Mouse (Mus musculus) midbrain, embryonic 11.5 days (tissue): Measurements from ENCODE around the gene Lmf1. TPM values are rescaled to one million over a fixed set of nuclear protein-coding genes. Genes with fewer than 3 reads are reported as not detected.

ENCODE experiments used
- ATAC-seq: fragments of 200-750 bp; cut with Nextera tagmentation; 2 replicates; pipeline ENCODE4 v1.8.0; 2017; ENCODE audit warnings: moderate TSS enrichment, moderate library complexity; ENCODE audit not compliant: low FRiP score
- DNase-seq: peaks from one replicate; pipeline ENCODE4 v3.0.0; 2015; ENCODE audit warnings: low spot score; ENCODE audit errors: missing footprints
- H3K27ac ChIP-seq: fragments of 300-500 bp; sonication (generic); 2 replicates; pipeline ENCODE4 v1.5.1; 2014; ENCODE audit warnings: low read depth, low read length
- H3K27me3 ChIP-seq: fragments of 300-500 bp; sonication (generic); 2 replicates; pipeline ENCODE4 v1.6.1; 2014; ENCODE audit warnings: mild to moderate bottlenecking, low read length, moderate library complexity, mixed read lengths; ENCODE audit not compliant: control insufficient read depth, insufficient read depth
- H3K36me3 ChIP-seq: fragments of 300-500 bp; sonication (generic); 2 replicates; pipeline ENCODE4 v1.6.1; 2014; ENCODE audit warnings: mild to moderate bottlenecking, low read length, moderate library complexity, mixed read lengths; ENCODE audit not compliant: control insufficient read depth, insufficient read depth
- H3K4me1 ChIP-seq: fragments of 300-500 bp; sonication (generic); 2 replicates; pipeline ENCODE4 v1.6.1; 2014; ENCODE audit warnings: low read length; ENCODE audit not compliant: control insufficient read depth, insufficient read depth
- H3K4me2 ChIP-seq: fragments of 300-500 bp; sonication (generic); 2 replicates; pipeline ENCODE4 v1.6.1; 2014; ENCODE audit warnings: mild to moderate bottlenecking, moderate library complexity
- H3K4me3 ChIP-seq: fragments of 300-500 bp; sonication (generic); 2 replicates; pipeline ENCODE4 v1.5.1; 2014; ENCODE audit warnings: low read depth, low read length
- H3K9ac ChIP-seq: fragments of 300-500 bp; sonication (generic); 2 replicates; pipeline ENCODE4 v1.6.1; 2014; ENCODE audit warnings: low read length
- H3K9me3 ChIP-seq: fragments of 300-500 bp; sonication (generic); 2 replicates; pipeline ENCODE4 v1.6.1; 2016; ENCODE audit warnings: low read length; ENCODE audit not compliant: control insufficient read depth
- WGBS: fragments of 180-500 bp; shearing (Covaris S2); extraction: QIAGEN DNeasy Blood & Tissue Kit; methylation state at CpG from one replicate; pipeline ENCODE4 v1.1.7; 2014; 5-methylcytosine and 5-hydroxymethylcytosine counted together
- polyA plus RNA-seq: library from polyadenylated mRNA; unstranded; fragments of >200 nt; fragmentation: Nextera tagmentation; extraction: Ambion mirVana; gene quantifications from 2 replicates; pipeline ENCODE4 v1.2.1, GENCODE M21; 2014

The Lmf1 gene
- polyA plus RNA-seq, 1 experiment from 2014 or later, result 19.2 TPM

GRCm38 (mm10) chr17:25609506-25609828, 30.6 kb downstream of the Lmf1 start:
- ATAC-seq (no peak), DNase-seq (no peak)
- Histone ChIP-seq H3K27me3 (no peaks in the 10 kb centered on the region), H3K36me3 (no peaks in the 10 kb centered on the region), H3K4me2 (no peak overlapping the region), H3K4me3 (no peak overlapping the region), H3K27ac (no peak overlapping the region), H3K4me1 (no peaks in the 10 kb centered on the region), H3K9me3 (no peaks in the 10 kb centered on the region), H3K9ac (no peak overlapping the region)
- 84% methylated on average over 3 of the region's 3 CpGs for WGBS

GRCm38 (mm10) chr17:25610151-25610550, 31.3 kb downstream of the Lmf1 start:
- no peak overlapping the region for H3K9ac ChIP-seq
- no peak overlapping the region for H3K4me3 ChIP-seq
- no peaks in the 10 kb centered on the region for H3K36me3 ChIP-seq
- no peaks in the 10 kb centered on the region for H3K9me3 ChIP-seq
- 75% methylated on average over 9 of the region's 9 CpGs for WGBS
- H3K27ac ChIP-seq, result no peak overlapping the region
- ATAC-seq (no peak), DNase-seq (no peak)
- H3K27me3 ChIP-seq, result no peaks in the 10 kb centered on the region
- no peak overlapping the region for H3K4me2 ChIP-seq
- no peaks in the 10 kb centered on the region for H3K4me1 ChIP-seq

- WGBS, result 88% methylated on average over 9 of the region's 9 CpGs
- Histone ChIP-seq H3K27me3 (no peaks in the 10 kb centered on the region), H3K36me3 (no peaks in the 10 kb centered on the region), H3K27ac (no peak overlapping the region), H3K4me3 (no peak overlapping the region), H3K4me2 (no peak overlapping the region), H3K4me1 (no peaks in the 10 kb centered on the region), H3K9me3 (no peaks in the 10 kb centered on the region), H3K9ac (no peak overlapping the region)
- no peak for ATAC-seq
- DNase-seq, result peak; percentile 67
Observed at GRCm38 (mm10) chr17:25612537-25612936, 33.7 kb downstream of the Lmf1 start.

- WGBS, result 92% methylated on average over 6 of the region's 6 CpGs
Observed at GRCm38 (mm10) chr17:25613323-25613722, 34.4 kb downstream of the Lmf1 start.

GRCm38 (mm10) chr17:25614723-25615510, 36.0 kb downstream of the Lmf1 start:
- no peak overlapping the region for H3K9ac ChIP-seq
- WGBS, result 92% methylated on average over 10 of the region's 10 CpGs
- H3K27me3 ChIP-seq, result no peaks in the 10 kb centered on the region
- DNase-seq, result no peak
- H3K4me3 ChIP-seq, result no peak overlapping the region
- H3K36me3 ChIP-seq, result no peaks in the 10 kb centered on the region
- H3K4me2 ChIP-seq, result no peak overlapping the region
- H3K9me3 ChIP-seq, result no peaks in the 10 kb centered on the region
- ATAC-seq, result no peak
- no peaks in the 10 kb centered on the region for H3K4me1 ChIP-seq
- H3K27ac ChIP-seq, result no peak overlapping the region

More at GRCm38 (mm10) chr17:25613323-25613722, 34.4 kb downstream of the Lmf1 start:
- H3K27me3 ChIP-seq, result no peaks in the 10 kb centered on the region
- no peaks in the 10 kb centered on the region for H3K9me3 ChIP-seq
- no peaks in the 10 kb centered on the region for H3K4me1 ChIP-seq
- DNase-seq, result no peak
- H3K4me2 ChIP-seq, result no peak overlapping the region
- no peaks in the 10 kb centered on the region for H3K36me3 ChIP-seq
- H3K9ac ChIP-seq, result no peak overlapping the region
- ATAC-seq, result no peak
- no peak overlapping the region for H3K4me3 ChIP-seq
- H3K27ac ChIP-seq, result no peak overlapping the region

- Histone ChIP-seq H3K4me1 (no peaks in the 10 kb centered on the region; the same call in 1 of the 2 replicates), H3K9ac (no peak overlapping the region), H3K4me2 (no peak overlapping the region)
Observed at GRCm38 (mm10) chr17:25618508-25619056, 39.7 kb downstream of the Lmf1 start.

GRCm38 (mm10) chr17:25623441-25623840, 44.6 kb downstream of the Lmf1 start:
- no peak overlapping the region for H3K4me3 ChIP-seq
- H3K9ac ChIP-seq, result no peak overlapping the region
- no peaks in the 10 kb centered on the region for H3K36me3 ChIP-seq
- DNase-seq (no peak), ATAC-seq (no peak)
- H3K9me3 ChIP-seq, result no peaks in the 10 kb centered on the region
- H3K27me3 ChIP-seq, result no peaks in the 10 kb centered on the region
- H3K4me2 ChIP-seq, result no peak overlapping the region
- H3K27ac ChIP-seq, result no peak overlapping the region
- 85% methylated on average over 4 of the region's 4 CpGs for WGBS
- H3K4me1 ChIP-seq, result peaks cover 17% of the 10 kb centered on the region

More at GRCm38 (mm10) chr17:25618508-25619056, 39.7 kb downstream of the Lmf1 start:
- no peak overlapping the region for H3K27ac ChIP-seq
- no peak for DNase-seq
- no peaks in the 10 kb centered on the region for H3K36me3 ChIP-seq
- 84% methylated on average over 16 of the region's 16 CpGs for WGBS
- H3K4me3 ChIP-seq, result no peak overlapping the region
- H3K9me3 ChIP-seq, result no peaks in the 10 kb centered on the region
- no peaks in the 10 kb centered on the region for H3K27me3 ChIP-seq
- no peak for ATAC-seq

GRCm38 (mm10) chr17:25623935-25624334, 45.0 kb downstream of the Lmf1 start:
- 40% methylated on average over 11 of the region's 11 CpGs for WGBS
- H3K27ac ChIP-seq, result no peak overlapping the region
- no peaks in the 10 kb centered on the region for H3K27me3 ChIP-seq
- no peak overlapping the region for H3K4me3 ChIP-seq
- H3K36me3 ChIP-seq, result no peaks in the 10 kb centered on the region
- ATAC-seq (no peak), DNase-seq (no peak)
- no peak overlapping the region for H3K4me2 ChIP-seq
- H3K9me3 ChIP-seq, result no peaks in the 10 kb centered on the region
- no peak overlapping the region for H3K9ac ChIP-seq
- H3K4me1 ChIP-seq, result peaks cover 17% of the 10 kb centered on the region

GRCm38 (mm10) chr17:25624446-25625119, 45.7 kb downstream of the Lmf1 start:
- no peak overlapping the region for H3K27ac ChIP-seq
- H3K4me2 ChIP-seq, result no peak overlapping the region
- H3K9ac ChIP-seq, result no peak overlapping the region
- peak; percentile 85 for DNase-seq
- 29% methylated on average over 13 of the region's 13 CpGs for WGBS
- ATAC-seq, result no peak
- H3K4me3 ChIP-seq, result no peak overlapping the region
- no peaks in the 10 kb centered on the region for H3K9me3 ChIP-seq
- H3K4me1 ChIP-seq, result peaks cover 17% of the 10 kb centered on the region
- no peaks in the 10 kb centered on the region for H3K27me3 ChIP-seq
- no peaks in the 10 kb centered on the region for H3K36me3 ChIP-seq
